Mouse (Mus musculus) heart, adult 18-20 months (tissue): ENCODE measurements around the gene Gtf3a. TPM values are rescaled to one million over a fixed set of nuclear protein-coding genes. Genes with fewer than 3 reads are reported as not detected.
"Not testable (repeated sequence)": the region's sequence is repeated elsewhere in the genome, so short reads cannot be mapped to it uniquely, and the experiment has no call there.

Experiments
- DNase-seq, 2 experiments: peaks; one replicate each; pipeline ENCODE4 v3.0.0; 2021 to 2022; ENCODE audit warnings: mixed read lengths in 1 of 2
- long read RNA-seq, 2 experiments: library from polyadenylated mRNA; stranded (forward); transcript quantifications; one replicate each; pipeline ENCODE4 v2.0.0; 2021
- total RNA-seq, 2 experiments: library from RNA; stranded (reverse); gene quantifications; 2 replicates each; pipeline ENCODE4 v1.2.3; 2021

Gene Gtf3a
- 10 to 100 TPM; 17.0 to 21.8 TPM for total RNA-seq
- long read RNA-seq, experiment 1, transcript Gtf3a-204 (9 exons, 1,298 nt), result major isoform, 25 of 26 reads
- long read RNA-seq, experiment 1, partial matches to known transcripts, result 0 of 26 reads
- long read RNA-seq, experiment 1, other reads (novel, unspliced or antisense), result 1 of 26 reads
- long read RNA-seq, experiment 2, transcript Gtf3a-204 (9 exons, 1,298 nt), result major isoform, 10 of 13 reads
- long read RNA-seq, experiment 2, partial matches to known transcripts, result 0 of 13 reads
- long read RNA-seq, experiment 2, other reads (novel, unspliced or antisense), result 2 of 13 reads

DNA sequence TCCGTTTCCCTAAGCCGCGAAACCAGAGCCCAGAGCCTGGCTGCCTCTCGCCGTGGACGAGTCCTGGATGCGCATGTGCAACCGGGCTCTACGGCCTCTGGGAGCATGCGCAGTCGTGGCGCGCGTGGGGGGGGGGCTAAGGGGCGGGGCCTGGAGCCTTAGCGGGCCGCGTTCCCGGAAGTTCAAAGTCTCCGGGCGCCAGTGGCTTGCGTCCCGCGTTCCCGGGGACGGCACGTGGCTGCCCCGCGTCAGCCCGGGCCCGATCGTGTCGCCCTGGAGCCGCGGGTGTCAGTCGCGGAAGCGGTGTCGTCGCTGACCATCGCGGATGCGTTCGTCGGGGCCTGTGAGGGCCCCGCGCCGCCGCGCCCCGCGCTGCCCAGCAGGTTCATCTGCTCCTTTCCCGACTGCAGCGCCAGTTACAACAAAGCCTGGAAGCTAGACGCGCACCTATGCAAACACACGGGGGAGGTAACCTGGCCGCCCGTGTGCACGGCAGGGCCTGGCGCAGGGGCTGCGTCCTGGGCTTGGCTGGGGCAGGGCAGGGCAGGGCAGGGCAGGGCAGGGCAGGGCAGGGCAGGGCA lies at the start of gene Gtf3a:
TSS of gene Gtf3a (plus strand) at position 150 of the 581 bp plus-strand sequence.
- peak; percentile 80 to 86 for DNase-seq

DNA sequence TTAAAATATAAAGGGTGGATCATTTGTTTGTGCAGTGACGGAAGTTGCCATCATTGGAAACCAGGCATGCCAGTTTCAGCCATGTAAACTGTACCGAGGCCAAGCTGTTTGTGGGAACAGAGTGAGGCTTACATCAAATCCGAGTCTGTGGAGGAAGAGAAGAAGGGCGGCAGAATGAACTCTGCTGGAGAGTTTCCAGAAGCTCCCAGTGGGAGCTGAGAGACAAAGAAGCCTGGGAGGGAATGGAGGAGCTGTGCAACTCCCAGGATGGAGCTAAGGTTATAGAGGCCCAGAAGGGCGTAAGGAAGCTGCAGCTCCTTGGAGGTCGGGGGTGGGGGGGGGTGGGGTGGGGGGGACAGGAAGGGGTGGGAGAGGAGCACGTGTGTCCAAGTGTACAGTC lies 48.1 kb upstream of the Gtf3a start:
- DNase-seq, result peak; percentile 23 to 47

DNA sequence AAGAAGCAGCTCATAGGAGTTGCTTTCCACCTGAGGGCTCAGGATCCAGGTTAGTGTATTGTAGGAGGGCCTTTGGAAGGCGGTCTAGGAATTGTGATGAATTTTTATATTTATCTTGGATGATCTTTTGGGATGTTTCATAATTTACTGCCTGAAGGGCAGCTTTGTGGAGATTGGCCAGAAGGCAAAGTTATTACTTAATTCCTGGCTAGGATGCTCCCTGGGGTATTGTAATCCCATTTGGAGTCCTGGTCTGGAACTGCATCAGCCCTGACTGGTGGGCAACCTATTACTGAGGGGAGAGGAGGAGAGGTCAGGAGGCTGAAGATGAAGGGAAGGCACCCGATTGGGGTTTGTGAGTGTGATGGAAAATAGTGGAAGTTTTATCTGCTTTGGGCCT lies 47.0 kb upstream of the Gtf3a start:
- no peak for DNase-seq

DNA sequence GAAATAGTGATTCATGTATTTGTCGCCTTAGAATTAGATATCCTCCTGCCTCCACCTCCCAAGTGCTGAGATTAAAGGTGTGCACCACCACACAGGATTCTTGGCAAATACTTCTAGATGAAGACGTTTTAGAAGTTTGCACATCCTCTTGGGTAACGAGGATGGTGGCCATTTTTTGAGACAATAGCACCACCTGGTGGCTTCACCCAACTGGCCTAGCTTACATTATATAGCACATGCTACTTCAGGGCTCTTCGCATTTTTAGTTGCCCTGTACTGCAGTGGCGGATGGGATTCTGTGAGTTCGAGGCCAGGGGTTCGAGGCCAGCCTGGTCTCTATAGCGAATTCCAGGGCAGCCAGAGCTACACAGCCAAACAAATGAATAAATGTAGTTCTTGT lies 44.1 kb upstream of the Gtf3a start:
- peak; percentile 72 to 89 for DNase-seq

DNA sequence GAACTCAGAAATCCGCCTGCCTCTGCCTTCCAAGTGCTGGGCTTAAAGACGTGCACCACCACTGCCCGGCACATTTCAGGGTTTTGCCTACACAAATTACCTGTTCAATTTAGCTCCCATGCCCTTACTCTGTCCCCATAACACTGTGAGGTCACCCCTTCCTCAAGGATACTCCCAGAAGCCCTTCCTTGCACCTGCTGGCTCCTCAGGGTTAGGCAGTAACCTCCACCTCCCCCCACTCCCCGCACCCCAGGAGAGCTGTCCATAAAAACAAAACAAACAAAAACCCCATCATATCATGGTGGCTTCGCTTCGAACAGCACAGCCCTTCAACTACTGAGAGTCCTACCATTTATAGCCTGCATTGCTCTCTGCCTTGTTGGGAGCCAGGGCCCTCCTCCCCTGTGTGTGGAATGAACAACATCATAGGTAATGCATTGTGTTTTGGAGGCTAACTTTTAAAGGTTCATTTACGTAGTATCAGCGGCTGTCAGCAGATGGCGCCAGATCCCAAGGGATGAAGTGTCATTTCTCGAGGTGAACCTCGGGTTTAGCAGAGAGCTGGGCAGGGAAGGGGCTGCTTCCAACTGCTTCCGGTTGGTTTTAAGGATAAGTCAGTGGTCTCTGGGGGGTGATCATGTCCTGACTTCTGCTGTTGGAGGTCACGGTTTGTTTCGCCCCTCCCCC lies 42.8 kb upstream of the Gtf3a start:
- peak; percentile 52 to 91 for DNase-seq

DNA sequence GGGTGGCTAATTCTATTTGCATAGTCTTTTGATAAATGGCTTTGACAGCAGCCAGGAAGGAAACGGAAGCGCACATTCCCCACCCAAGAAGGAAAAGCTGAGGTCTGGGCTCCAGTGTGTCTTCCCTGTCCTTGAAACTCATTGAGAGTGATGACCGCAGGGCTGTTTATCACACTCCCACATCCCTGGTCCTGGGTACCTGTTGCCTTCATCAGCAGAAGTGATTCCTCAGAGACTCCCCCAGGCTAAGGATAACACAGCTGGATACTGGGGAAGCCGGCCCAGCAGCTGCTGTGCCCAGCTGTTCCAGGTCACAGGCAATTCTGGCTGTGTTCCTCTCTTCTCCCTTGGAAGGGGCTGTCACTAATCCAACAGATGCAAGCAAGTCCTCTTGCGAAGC lies 40.9 kb upstream of the Gtf3a start:
- peak in 1 of 2 experiments; percentile 29 for DNase-seq

DNA sequence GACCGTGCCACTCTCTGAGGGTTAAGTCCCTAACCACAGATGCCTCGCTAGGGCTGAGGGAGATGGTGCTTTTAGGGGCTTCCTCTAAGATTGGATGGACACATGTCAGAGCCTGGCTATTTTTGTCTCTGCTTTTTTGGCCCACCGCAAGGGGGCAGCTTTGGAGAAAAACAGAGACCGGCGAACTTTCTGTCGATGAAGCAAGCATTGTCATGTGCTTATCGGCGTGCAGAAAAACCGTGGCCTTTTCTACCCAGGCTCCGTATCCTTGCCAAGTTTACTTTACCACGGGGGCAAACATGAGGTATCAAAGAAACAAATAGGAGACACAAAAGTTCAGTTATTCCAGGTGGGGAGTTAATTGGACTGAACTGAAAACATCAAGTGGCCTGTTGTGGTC lies 39.8 kb upstream of the Gtf3a start:
- no peak for DNase-seq

DNA sequence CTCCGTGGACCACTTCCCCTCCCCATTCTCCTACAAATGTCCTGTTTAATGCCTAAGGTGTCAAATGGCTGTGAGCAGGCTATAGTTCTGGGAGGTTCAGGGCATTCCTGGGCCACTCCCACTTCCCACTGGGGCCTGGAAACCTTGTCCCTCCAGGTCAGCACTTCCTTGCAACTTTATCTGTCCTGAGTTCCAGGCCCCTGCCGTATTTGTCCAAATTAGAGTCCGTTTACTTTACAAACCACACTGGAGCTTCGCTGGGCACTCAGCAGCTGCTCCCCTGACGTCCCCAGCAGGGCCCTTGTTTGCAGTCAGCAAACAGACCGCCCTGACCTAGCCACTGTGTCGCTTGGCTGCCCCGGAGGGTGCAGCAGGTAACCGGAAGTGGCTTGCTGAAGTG lies 36.3 kb upstream of the Gtf3a start:
- no peak for DNase-seq

DNA sequence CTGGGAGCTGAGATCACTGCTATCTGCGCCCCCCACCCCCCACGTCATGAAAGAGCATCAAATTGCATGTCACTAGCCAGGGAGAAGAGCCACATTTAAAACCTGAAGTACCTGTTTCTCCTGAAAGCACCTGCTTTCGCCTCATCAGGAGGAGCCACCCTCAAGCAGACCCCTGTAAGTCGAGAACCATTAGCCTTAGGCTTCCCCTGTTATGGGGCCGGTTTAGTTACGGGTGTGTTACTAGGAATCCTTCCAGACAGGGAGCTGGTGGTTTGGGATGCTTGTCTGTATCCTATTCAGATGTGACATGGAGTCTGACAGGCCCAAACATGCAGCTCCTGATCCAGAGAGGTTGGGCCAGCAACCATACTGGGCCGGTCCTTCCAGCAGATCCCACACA lies 35.1 kb upstream of the Gtf3a start:
- DNase-seq, result no peak

DNA sequence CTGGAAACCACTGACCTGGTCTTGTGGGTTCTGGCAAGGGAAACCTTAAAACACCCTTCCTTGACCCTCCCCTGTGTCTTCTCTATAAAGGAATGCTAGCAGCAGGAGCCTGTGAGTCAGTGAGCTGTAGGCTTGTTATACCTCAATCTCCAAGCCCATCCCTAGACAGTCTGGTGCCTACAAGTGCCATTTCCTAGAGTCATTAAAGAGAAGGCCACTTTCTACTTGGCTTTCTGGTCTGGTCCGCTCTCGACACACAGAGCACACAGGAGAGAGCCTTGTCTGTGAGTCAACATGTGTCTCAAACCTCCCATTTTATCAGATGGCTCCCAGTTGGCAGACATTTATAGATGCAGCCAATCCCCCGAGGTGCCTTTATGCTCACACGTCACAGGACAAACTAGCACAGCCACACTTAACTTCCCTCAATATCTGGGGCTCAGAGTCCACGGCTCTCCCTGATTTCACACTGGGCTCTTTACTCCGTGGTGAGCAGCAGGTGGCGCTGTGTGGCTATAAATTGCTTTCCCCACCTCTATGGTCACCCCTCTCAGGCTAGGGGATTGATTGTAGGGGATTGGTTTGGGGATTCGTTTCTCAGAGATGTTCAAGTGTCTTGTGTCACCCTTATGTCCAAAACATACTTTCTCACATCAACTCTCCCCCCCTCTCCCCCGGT lies 34.2 kb upstream of the Gtf3a start:
- peak; percentile 27 to 68 for DNase-seq

DNA sequence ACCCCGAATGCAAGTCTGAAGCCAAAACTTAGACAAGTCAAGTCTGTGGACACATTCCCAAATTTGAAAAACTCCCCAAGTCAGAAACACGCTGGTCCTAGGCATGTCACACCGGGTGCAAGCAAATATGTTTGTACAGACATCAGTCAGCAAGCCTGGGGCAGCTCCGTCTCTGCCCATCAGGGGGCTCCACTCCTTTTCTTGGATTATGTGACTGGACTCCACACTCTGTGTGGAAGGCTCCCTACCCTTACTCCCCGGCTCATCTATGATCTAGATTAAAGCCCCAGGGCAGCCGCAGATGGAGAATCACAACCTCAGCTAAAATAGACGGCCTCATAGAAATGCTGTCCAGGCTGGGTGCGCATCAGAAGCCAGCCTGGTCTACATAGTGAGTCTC lies 32.2 kb upstream of the Gtf3a start:
- DNase-seq, result no peak

DNA sequence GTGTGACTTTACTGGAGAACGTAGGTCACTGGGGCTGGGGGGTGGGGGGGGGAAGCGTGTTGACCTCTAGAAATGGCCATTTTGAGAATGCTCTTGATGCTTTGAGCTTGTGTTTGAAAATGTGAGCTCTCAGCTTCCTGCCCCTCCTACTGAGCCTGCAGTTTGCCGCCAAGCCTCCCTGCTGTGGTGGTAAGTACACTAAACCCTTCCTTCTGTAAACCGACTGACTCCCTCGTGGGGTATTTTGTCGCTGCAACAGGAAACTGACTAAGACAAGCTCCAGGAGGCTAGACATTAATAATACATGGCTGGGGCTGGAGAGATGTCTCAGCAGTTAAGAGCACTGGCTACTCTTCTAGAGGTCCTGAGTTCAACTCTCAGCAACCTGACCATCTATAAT lies 31.7 kb upstream of the Gtf3a start:
- DNase-seq, result no peak

DNA sequence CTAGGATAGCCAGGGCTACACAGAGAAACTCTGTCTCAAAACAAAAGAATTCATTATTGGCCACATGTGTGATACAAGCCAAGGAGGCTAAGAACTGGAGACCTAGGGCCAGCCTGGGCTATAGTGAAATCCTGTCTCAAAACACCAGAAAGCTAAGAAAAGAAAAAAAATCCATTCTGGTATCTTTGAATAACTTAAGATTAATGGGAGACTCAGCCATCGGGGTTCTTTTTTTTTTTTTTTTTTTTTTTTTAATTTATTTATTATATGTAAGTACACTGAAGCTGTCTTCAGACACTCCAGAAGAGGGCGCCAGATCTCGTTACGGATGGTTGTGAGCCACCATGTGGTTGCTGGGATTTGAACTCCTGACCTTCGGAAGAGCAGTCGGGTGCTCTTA lies 31.1 kb upstream of the Gtf3a start:
- DNase-seq, result not testable (repeated sequence)

DNA sequence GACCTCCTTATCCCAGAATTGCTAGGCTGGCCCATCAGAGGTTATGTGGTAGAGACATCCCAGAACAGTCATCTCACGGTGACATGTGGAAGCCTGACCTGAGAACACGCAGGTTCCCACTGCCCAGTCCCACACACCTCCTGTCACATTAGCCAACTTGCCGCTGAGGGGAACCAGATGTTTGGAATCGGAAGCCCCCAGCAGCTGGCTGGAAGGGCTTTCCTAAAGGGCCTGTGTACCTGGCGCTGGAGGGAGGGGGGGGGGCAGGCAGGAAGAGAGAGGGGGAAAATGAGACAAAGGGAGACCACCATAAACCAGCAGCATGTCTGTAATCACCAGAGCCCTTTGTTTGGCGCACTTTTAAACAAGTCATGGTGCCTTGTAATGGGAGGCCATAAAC lies 28.6 kb upstream of the Gtf3a start:
- no peak for DNase-seq

DNA sequence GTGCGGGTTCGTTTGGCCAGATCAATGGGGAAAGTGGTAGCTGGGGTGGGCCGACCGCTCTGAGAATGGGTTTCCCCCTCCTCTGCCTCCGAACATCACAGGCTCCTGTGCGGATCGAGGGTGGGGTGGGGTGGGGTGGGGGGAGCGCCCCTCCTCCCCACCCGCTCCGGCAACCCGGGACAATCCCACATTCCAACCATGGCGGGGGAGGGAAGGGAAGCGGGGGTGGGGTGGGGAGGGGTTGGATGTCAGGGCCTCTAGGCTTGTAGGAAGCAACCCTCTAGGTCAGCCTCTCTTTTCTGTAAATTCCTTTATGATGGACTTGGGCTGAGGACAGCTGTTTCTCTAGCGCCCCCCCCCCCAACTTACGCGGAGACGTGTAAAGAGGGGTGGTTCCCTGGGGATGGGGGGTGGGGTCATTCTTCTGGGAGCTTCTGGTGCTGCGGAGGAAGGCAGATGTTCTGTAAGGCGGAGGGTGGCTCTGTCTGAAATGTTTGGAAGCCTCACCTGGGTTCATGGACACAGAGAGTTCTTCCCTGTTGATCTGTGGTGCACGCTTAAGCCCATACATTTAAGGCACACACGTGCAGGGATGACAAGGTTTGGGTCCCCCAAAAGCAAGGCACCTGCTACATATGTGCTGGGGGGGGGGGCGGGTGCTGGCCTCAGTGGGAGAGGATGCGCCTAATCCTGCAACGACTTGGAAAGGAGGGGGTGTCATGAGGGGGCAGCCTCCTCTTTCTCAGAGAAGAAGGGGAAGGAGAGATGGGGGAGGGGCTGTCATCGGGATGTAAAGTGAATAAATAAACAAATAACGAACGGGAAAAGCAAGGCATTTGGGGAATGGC lies 27.9 kb upstream of the Gtf3a start:
- no peak for DNase-seq

DNA sequence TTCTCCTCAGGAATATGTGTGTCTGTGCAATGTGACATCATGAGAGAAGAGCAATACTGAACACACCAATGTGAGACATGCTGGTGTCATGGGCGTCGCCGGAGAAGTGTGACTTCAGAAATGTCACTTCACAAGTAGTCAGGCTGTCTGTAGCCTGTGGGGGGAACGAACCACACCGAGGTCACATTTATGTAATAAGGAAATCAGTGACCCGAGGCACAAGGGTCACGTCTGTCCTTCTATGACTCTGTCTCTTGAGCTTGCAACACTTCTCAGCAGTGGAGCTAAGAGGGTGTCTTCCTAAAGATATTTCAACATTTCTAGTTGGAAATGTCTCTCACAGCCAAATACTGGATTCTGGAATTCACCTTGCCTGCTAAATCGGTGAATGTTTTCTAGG lies 27.2 kb upstream of the Gtf3a start:
- DNase-seq, result no peak

DNA sequence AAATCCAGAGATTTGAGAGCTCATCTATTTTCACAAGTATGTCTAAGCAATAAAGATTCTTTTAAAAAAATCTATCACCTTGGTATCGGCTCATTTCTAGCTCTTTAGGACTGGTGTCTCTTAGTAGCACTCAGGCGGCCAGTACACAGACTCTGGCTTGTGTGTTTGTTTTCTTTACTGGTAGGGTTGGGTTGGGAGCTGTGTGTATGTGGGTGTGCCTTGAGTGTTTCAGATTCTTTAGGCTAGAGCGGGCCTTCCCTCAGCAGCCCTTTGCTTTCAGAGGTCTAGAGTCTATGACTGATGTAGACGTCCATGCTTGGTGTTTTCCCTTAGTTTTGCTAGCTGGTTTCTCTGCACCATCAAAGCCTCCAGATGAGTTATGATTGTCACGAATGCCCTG lies 24.9 kb upstream of the Gtf3a start:
- no peak for DNase-seq

DNA sequence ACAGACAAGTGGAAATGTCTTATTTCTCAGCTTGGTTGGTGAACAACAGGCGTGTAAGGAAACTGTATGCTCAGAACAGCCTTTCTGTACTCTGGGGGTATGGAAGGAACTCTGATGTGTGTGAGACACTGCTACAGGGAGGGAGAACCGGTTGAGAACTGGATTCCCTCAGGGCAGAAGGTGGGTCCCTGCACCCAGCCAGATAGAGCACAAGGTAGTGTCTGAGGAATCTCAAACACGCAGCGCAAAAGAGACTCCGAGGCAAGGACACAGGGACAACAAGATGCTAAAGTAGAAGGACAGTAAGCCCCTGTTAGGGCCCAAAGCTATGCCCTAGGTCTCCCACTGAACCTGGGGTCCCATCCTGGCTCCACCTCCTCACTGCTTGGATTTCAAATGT lies 21.8 kb upstream of the Gtf3a start:
- no peak for DNase-seq

DNA sequence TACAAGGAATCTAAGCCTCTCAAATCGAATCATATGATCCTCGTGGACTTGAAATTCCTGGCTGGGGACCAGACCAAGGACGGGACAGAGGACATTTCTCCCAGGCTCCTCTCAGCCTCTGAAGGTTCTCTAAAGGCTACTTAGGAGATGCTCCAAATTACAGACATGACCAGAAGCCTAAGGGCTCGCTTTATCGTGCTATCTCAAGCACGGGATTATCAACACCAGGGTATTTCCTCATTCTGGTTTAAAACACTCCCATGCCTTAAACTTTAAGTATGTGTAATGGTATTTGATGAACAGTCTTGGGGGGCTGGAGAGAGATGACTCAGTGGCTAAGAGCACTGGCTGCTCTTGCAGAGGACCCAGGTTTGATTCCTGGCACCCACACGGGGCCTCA lies 17.0 kb upstream of the Gtf3a start:
- no peak for DNase-seq

DNA sequence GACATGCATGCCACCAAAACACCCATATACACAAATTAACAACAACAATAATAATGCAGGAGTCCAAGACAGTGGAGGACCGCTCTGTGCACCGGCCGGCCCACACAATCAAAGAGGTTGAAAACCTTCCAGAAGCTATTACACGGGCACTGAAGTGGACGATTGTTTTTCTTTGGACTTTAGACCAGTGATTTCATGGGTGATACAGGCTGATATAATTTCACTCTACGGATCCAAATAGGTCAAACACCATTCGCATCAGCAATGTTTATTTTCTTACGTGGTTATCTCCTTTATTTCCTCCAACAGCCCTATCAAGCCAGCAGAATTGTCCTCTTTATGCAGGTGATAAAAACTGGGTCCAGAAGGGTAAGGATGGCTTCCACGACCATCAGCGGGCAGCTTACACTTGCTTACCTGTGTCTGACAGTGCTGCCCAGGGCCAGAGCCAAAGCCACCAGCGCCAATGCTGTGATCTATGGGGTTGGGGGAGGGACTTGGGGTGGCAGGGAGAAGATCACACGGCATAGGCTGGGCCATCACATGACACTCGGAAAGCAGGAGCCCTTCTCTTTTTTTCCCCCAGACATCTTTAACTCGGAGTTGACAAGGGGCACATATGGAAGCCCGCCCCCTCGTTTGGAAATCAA lies 16.4 kb upstream of the Gtf3a start:
- DNase-seq, result no peak

DNA sequence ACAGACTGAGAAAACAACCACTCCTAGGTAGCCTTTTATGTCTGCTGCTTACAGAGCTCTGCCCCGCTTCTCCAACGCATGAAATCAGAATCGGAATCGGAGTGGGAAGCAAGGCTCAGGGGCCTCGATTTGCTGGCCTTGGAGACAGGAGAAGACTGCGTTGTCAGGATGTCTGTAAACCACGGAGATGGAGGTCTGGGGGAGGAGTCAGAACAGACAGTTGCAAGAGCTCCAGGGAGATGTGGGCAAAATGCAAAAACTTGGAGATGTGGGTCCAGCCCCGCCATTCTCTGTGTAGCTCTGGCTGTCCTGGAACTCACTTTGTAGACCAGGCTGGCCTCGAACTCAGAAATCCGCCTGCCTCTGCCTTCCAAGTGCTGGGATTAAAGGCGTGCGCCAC lies 15.0 kb upstream of the Gtf3a start:
- no peak for DNase-seq
